Mouse (Mus musculus) CH12.LX (cell line): Measurements from ENCODE around the gene Psmg4. TPM values are rescaled to one million over a fixed set of nuclear protein-coding genes. Genes with fewer than 3 reads are reported as not detected.
A peak's percentile ranks its signal among the peaks of the same experiment; 100 is the strongest.

Experiments
- DNase-seq: peaks from one replicate; pipeline ENCODE4 v3.0.0-alpha.2; 2013; ENCODE audit errors: extremely low read depth
- H3K27ac ChIP-seq: 2 replicates; pipeline ENCODE4 v1.5.1; 2012; ENCODE audit warnings: low read depth, mild to moderate bottlenecking, control low read depth, moderate library complexity; ENCODE audit not compliant: insufficient read depth
- H3K27me3 ChIP-seq: replicated peaks from 2 replicates; pipeline ENCODE3; 2012; ENCODE audit warnings: inconsistent platforms
- H3K36me3 ChIP-seq, 2 experiments: replicated peaks in 1 of 2; 2 replicates each; pipeline versions ENCODE3 to v1.6.1; 2012; ENCODE audit warnings: inconsistent platforms in 1 of 2, low read length in 1 of 2, mild to moderate bottlenecking in 1 of 2, mixed read lengths in 1 of 2, moderate library complexity in 1 of 2; ENCODE audit not compliant: control insufficient read depth in 1 of 2, insufficient read depth in 1 of 2
- H3K4me1 ChIP-seq, 2 experiments: 2 replicates each; pipeline ENCODE4 v1.6.1; 2012; ENCODE audit warnings: inconsistent platforms in 1 of 2, moderate library complexity in 1 of 2; ENCODE audit not compliant: insufficient read depth in 2 of 2, control insufficient read depth in 1 of 2
- H3K4me2 ChIP-seq: 2 replicates; pipeline ENCODE4 v1.6.1; 2012; ENCODE audit warnings: low read depth, mild to moderate bottlenecking, control low read depth; ENCODE audit not compliant: poor library complexity, insufficient read depth, severe bottlenecking
- H3K4me3 ChIP-seq, 3 experiments: fragments of 150-350 bp in 1 of 3; sonication (generic) in 1 of 3; replicated peaks in 1 of 3; 2 replicates each; pipeline versions ENCODE3 to v1.5.1; 2011 to 2012; ENCODE audit warnings: low read depth in 2 of 3, low read length in 2 of 3, mild to moderate bottlenecking in 2 of 3, moderate library complexity in 2 of 3, control low read depth in 1 of 3, improper control_type of control experiment in 1 of 3, inconsistent platforms in 1 of 3, mixed read lengths in 1 of 3; ENCODE audit not compliant: poor library complexity in 1 of 3
- H3K79me2 ChIP-seq: replicated peaks from 2 replicates; pipeline ENCODE4 v1.6.1; 2012; ENCODE audit warnings: mild to moderate bottlenecking, moderate library complexity; ENCODE audit not compliant: control insufficient read depth, poor library complexity, insufficient read depth, severe bottlenecking; ENCODE audit errors: extremely low read depth
- H3K9ac ChIP-seq: 2 replicates; pipeline ENCODE4 v1.6.1; 2012; ENCODE audit warnings: low read depth, mild to moderate bottlenecking, control low read depth, moderate library complexity; ENCODE audit not compliant: insufficient read depth
- H3K9me3 ChIP-seq: replicated peaks from 2 replicates; pipeline ENCODE3; 2012; ENCODE audit warnings: low read length, inconsistent platforms, mixed read lengths
- BHLHE40 ChIP-seq: IDR thresholded peaks from 2 replicates; pipeline ENCODE4 v1.6.1; 2011; ENCODE audit warnings: mild to moderate bottlenecking, low read depth, low read length, improper control_type of control experiment
- CHD1 ChIP-seq: IDR thresholded peaks from 2 replicates; pipeline ENCODE4 v1.6.1; 2012; ENCODE audit warnings: low read depth, low read length, improper control_type of control experiment, inconsistent platforms
- CHD2 ChIP-seq: IDR thresholded peaks from 2 replicates; pipeline ENCODE4 v1.6.1; 2011; ENCODE audit warnings: low read length, improper control_type of control experiment
- CTCF ChIP-seq, 2 experiments: IDR thresholded peaks in 1 of 2; conservative IDR thresholded peaks in 1 of 2; 2 replicates each; pipeline ENCODE4 v1.5.1; 2011 to 2012; ENCODE audit warnings: low read depth in 2 of 2, low read length in 2 of 2, improper control_type of control experiment in 1 of 2, inconsistent platforms in 1 of 2, mild to moderate bottlenecking in 1 of 2, moderate library complexity in 1 of 2
- E2F4 ChIP-seq: IDR thresholded peaks from 2 replicates; pipeline ENCODE4 v1.6.1; 2011; ENCODE audit warnings: low read depth, low read length, improper control_type of control experiment; ENCODE audit not compliant: insufficient replicate concordance
- ELF1 ChIP-seq: IDR thresholded peaks from 2 replicates; pipeline ENCODE4 v1.6.1; 2014; ENCODE audit warnings: low read depth, mild to moderate bottlenecking, inconsistent platforms, low read length, improper control_type of control experiment
- EP300 ChIP-seq: IDR thresholded peaks from 2 replicates; pipeline ENCODE4 v1.6.1; 2011; ENCODE audit warnings: low read length, improper control_type of control experiment
- ETS1 ChIP-seq: conservative IDR thresholded peaks from 2 replicates; pipeline ENCODE4 v1.6.1; 2012; ENCODE audit warnings: low read depth, mild to moderate bottlenecking, inconsistent platforms, low read length, improper control_type of control experiment, moderate library complexity
- GABPA ChIP-seq: IDR thresholded peaks from 2 replicates; pipeline ENCODE4 v1.6.1; 2012; ENCODE audit warnings: low read depth, low read length, improper control_type of control experiment, inconsistent platforms; ENCODE audit not compliant: insufficient replicate concordance
- HCFC1 ChIP-seq: IDR thresholded peaks from 2 replicates; pipeline ENCODE4 v1.6.1; 2012; ENCODE audit warnings: low read depth, mild to moderate bottlenecking, inconsistent platforms, low read length, improper control_type of control experiment
- IRF4 ChIP-seq: IDR thresholded peaks from 2 replicates; pipeline ENCODE4 v1.6.1; 2014; ENCODE audit warnings: low read depth, mild to moderate bottlenecking, inconsistent platforms, low read length, improper control_type of control experiment
- JUN ChIP-seq: IDR thresholded peaks from 2 replicates; pipeline ENCODE4 v1.6.1; 2011; ENCODE audit warnings: low read depth, mild to moderate bottlenecking, low read length, improper control_type of control experiment, moderate library complexity; ENCODE audit not compliant: insufficient read depth
- JUND ChIP-seq: conservative IDR thresholded peaks from 2 replicates; pipeline ENCODE4 v1.6.1; 2011; ENCODE audit warnings: low read depth, low read length, improper control_type of control experiment
- KAT2A ChIP-seq: IDR thresholded peaks from 2 replicates; pipeline ENCODE4 v1.6.1; 2012; ENCODE audit warnings: low read length, improper control_type of control experiment, inconsistent platforms; ENCODE audit not compliant: insufficient replicate concordance
- MAFK ChIP-seq: IDR thresholded peaks from 2 replicates; pipeline ENCODE4 v1.6.1; 2011; ENCODE audit warnings: low read length, improper control_type of control experiment; ENCODE audit not compliant: insufficient replicate concordance
- MAX ChIP-seq: IDR thresholded peaks from 2 replicates; pipeline ENCODE4 v1.6.1; 2011; ENCODE audit warnings: low read length, improper control_type of control experiment
- MAZ ChIP-seq: IDR thresholded peaks from 2 replicates; pipeline ENCODE4 v1.6.1; 2012; ENCODE audit warnings: low read depth, mild to moderate bottlenecking, inconsistent platforms, low read length, improper control_type of control experiment, moderate library complexity
- MEF2A ChIP-seq: IDR thresholded peaks from 2 replicates; pipeline ENCODE4 v1.6.1; 2014; ENCODE audit warnings: low read depth, mild to moderate bottlenecking, inconsistent platforms, low read length, improper control_type of control experiment, borderline replicate concordance
- MXI1 ChIP-seq: IDR thresholded peaks from 2 replicates; pipeline ENCODE4 v1.6.1; 2011; ENCODE audit warnings: mild to moderate bottlenecking, low read depth, low read length, improper control_type of control experiment
- MYC ChIP-seq: IDR thresholded peaks from 2 replicates; pipeline ENCODE4 v1.6.1; 2011; ENCODE audit warnings: low read depth, mild to moderate bottlenecking, improper control_type of control experiment, low read length
- NELFE ChIP-seq: IDR thresholded peaks from 2 replicates; pipeline ENCODE4 v1.6.1; 2011; ENCODE audit warnings: low read depth, low read length, improper control_type of control experiment
- NRF1 ChIP-seq: IDR thresholded peaks from 2 replicates; pipeline ENCODE4 v1.6.1; 2014; ENCODE audit warnings: low read depth, mild to moderate bottlenecking, inconsistent platforms, low read length, improper control_type of control experiment, moderate library complexity
- PAX5 ChIP-seq: IDR thresholded peaks from 2 replicates; pipeline ENCODE4 v1.6.1; 2012; ENCODE audit warnings: low read length, inconsistent platforms, mixed read lengths
- POLR2A ChIP-seq: IDR thresholded peaks from 2 replicates; pipeline ENCODE4 v1.6.1; 2011; ENCODE audit warnings: low read depth, mild to moderate bottlenecking, improper control_type of control experiment, low read length
- POLR2AphosphoS2 ChIP-seq: IDR thresholded peaks from 2 replicates; pipeline ENCODE4 v1.6.1; 2011; ENCODE audit warnings: low read depth, low read length, improper control_type of control experiment
- RAD21 ChIP-seq: IDR thresholded peaks from 2 replicates; pipeline ENCODE4 v1.6.1; 2011; ENCODE audit warnings: low read depth, mild to moderate bottlenecking, low read length, improper control_type of control experiment, moderate library complexity
- RCOR1 ChIP-seq: conservative IDR thresholded peaks from 2 replicates; pipeline ENCODE4 v1.6.1; 2012; ENCODE audit warnings: low read depth, mild to moderate bottlenecking, inconsistent platforms, low read length, improper control_type of control experiment
- SIN3A ChIP-seq: IDR thresholded peaks from 2 replicates; pipeline ENCODE4 v1.6.1; 2012; ENCODE audit warnings: low read length, improper control_type of control experiment, inconsistent platforms
- SMC3 ChIP-seq: IDR thresholded peaks from 2 replicates; pipeline ENCODE4 v1.6.1; 2011; ENCODE audit warnings: low read depth, low read length, improper control_type of control experiment
- TBP ChIP-seq: conservative IDR thresholded peaks from 2 replicates; pipeline ENCODE4 v1.6.1; 2011; ENCODE audit warnings: low read depth, low read length, improper control_type of control experiment
- TCF12 ChIP-seq: IDR thresholded peaks from 2 replicates; pipeline ENCODE4 v1.6.1; 2014; ENCODE audit warnings: low read depth, mild to moderate bottlenecking, inconsistent platforms, low read length, improper control_type of control experiment
- UBTF ChIP-seq: IDR thresholded peaks from 2 replicates; pipeline ENCODE4 v1.6.1; 2012; ENCODE audit warnings: low read depth, mild to moderate bottlenecking, inconsistent platforms, low read length, improper control_type of control experiment, moderate library complexity
- USF1 ChIP-seq: IDR thresholded peaks from 2 replicates; pipeline ENCODE4 v1.6.1; 2014; ENCODE audit warnings: low read depth, mild to moderate bottlenecking, inconsistent platforms, low read length, improper control_type of control experiment
- USF2 ChIP-seq: conservative IDR thresholded peaks from 2 replicates; pipeline ENCODE4 v1.6.1; 2011; ENCODE audit warnings: low read depth, low read length, improper control_type of control experiment
- ZC3H11A ChIP-seq: IDR thresholded peaks from 2 replicates; pipeline ENCODE4 v1.6.1; 2012; ENCODE audit warnings: low read depth, mild to moderate bottlenecking, inconsistent platforms, low read length, improper control_type of control experiment
- ZKSCAN1 ChIP-seq: IDR thresholded peaks from 2 replicates; pipeline ENCODE4 v1.6.1; 2012; ENCODE audit warnings: low read depth, inconsistent platforms, low read length, improper control_type of control experiment, borderline replicate concordance
- ZMIZ1 ChIP-seq: IDR thresholded peaks from 2 replicates; pipeline ENCODE4 v1.6.1; 2012; ENCODE audit warnings: low read depth, mild to moderate bottlenecking, inconsistent platforms, low read length, improper control_type of control experiment
- ZNF384 ChIP-seq: IDR thresholded peaks from 2 replicates; pipeline ENCODE4 v1.6.1; 2012; ENCODE audit warnings: low read depth, low read length, improper control_type of control experiment, inconsistent platforms
- dilution Hi-C: fragments of 300-500 bp; cut with MboI; formaldehyde crosslinking; loops from 2 replicates; pipeline ENCODE4 v1.14.3; 2020; ENCODE audit warnings: low sequenced_read_pairs; ENCODE audit not compliant: extremely low pct_unique_long_range_greater_than_20kb, extremely low pct_ligation_motif_present
- in situ Hi-C: fragments of 300-500 bp; cut with MboI; formaldehyde crosslinking; loops from 3 replicates; pipeline ENCODE4 v1.14.3; 2019; ENCODE audit warnings: low sequenced_read_pairs, low pct_ligation_motif_present, low pct_unique_long_range_greater_than_20kb, mixed read lengths
- polyA plus RNA-seq: library from polyadenylated mRNA; unstranded; fragments of >175 nt; gene quantifications from 2 replicates; pipeline ENCODE4 v1.2.1, GENCODE M21; 2012; ENCODE audit warnings: low read depth; ENCODE audit not compliant: insufficient read length
- total RNA-seq, 2 experiments: library from RNA; depleted of rRNA; stranded (reverse); fragments of 300-350 nt in 1 of 2; fragments of >200 nt in 1 of 2; gene quantifications; 2 replicates each; pipeline ENCODE4 v1.2.3; 2012 to 2014

The Psmg4 gene
- 198 and 234 TPM in 2 replicates for total RNA-seq (2012; rRNA removed)
- 179 and 194 TPM in 2 replicates for total RNA-seq (2014; rRNA removed)
- 83.2 and 120 TPM in 2 replicates for polyA plus RNA-seq

GRCm38 (mm10) chr13:34162491-34163303, at the start of gene Psmg4:
TSS of gene Psmg4 (plus strand) at chr13:34162964.
- Histone ChIP-seq H3K79me2 (peaks cover 22% of the 10 kb centered on the region), H3K4me1 (peaks cover 20 to 46% of the 10 kb centered on the region in 2 experiments), H3K9me3 (peaks cover 4% of the 10 kb centered on the region), H3K9ac (peak within 1 kb of the TSS; percentile 89), H3K4me3 (peak within 1 kb of the TSS; percentile 67 to 91 (median 80)), H3K36me3 (peaks cover 0 to 10% of the 10 kb centered on the region in 2 experiments), H3K27ac (peak within 1 kb of the TSS; percentile 97), H3K4me2 (peak within 1 kb of the TSS; percentile 96), H3K27me3 (no peaks in the 10 kb centered on the region)
- DNase-seq = peak; percentile 91
- dilution Hi-C loops = no loop called here
- in situ Hi-C loops = loop anchor here (5.0 kb wide), 1 partner anchor 110 kb away; no protein-coding TSS in a partner anchor
- TF ChIP-seq USF2 (no peak), TBP (no peak; the same call in 1 of the 2 replicates), RCOR1 (no peak), CHD2 (no peak), MYC (peak; percentile 68; the same call in 1 of the 2 replicates), CHD1 (no peak), ZC3H11A (no peak), MAX (0 out of 2 replicates have a peak, but pooled peaks have one; percentile 53), JUN (no peak), CTCF (conservative IDR thresholded peaks at IDR 0.05 in 1 of 2, IDR thresholded peaks at IDR 0.05 in 1 of 2; ENCODE audit: low read depth in 2 of 2, low read length in 2 of 2) (no peak), TCF12 (peak; percentile 78), HCFC1 (peak; percentile 79), GABPA (no peak), PAX5 (no peak), UBTF (no peak), ELF1 (peak; percentile 77), SMC3 (no peak), E2F4 (no peak), ETS1 (no peak), MAFK (no peak), BHLHE40 (peak; percentile 32; the same call in 1 of the 2 replicates), POLR2A (peak; percentile 88), MAZ (no peak), ZNF384 (no peak), SIN3A (peak; percentile 12; the same call in 1 of the 2 replicates), IRF4 (peak; percentile 71; the same call in 1 of the 2 replicates), EP300 (no peak), JUND (no peak), POLR2AphosphoS2 (no peak), USF1 (no peak), NRF1 (peak; percentile 83), KAT2A (no peak), RAD21 (no peak), NELFE (peak; percentile 72; the same call in 1 of the 2 replicates), MXI1 (peak; percentile 83), ZMIZ1 (peak; percentile 27), ZKSCAN1 (no peak), MEF2A (0 out of 2 replicates have a peak, but pooled peaks have one; percentile 4)
